Mouse (Mus musculus) left cerebral cortex, adult 2 months (tissue): ENCODE measurements around the gene Rps29. TPM values are rescaled to one million over a fixed set of nuclear protein-coding genes. Genes with fewer than 3 reads are reported as not detected.

Experiments used
- DNase-seq, 2 experiments: peaks; one replicate each; pipeline ENCODE4 v3.0.0; 2021 to 2022; ENCODE audit warnings: low spot score in 2 of 2, mixed read lengths in 1 of 2; ENCODE audit errors: extremely low spot score in 1 of 2
- H3K27ac ChIP-seq: fragments of 200-600 bp; 2 replicates; pipeline ENCODE4 v1.8.1; 2022
- H3K4me3 ChIP-seq: fragments of 200-600 bp; 2 replicates; pipeline ENCODE4 v1.8.1; 2022
- CTCF ChIP-seq: fragments of 200-600 bp; IDR thresholded peaks from 2 replicates; pipeline ENCODE4 v1.8.1; 2022; ENCODE audit warnings: antibody characterized with exemption, mild to moderate bottlenecking, moderate library complexity
- intact Hi-C: fragments of 180-260 bp; cut with DNase I; formaldehyde crosslinking; loops from one replicate; pipeline ENCODE4 v1.15.1; 2025
- microRNA-seq, 2 experiments: library from miRNA; unstranded; fragments of <30 nt; microRNA quantifications; one replicate each; pipeline ENCODE4 v1.2.0; 2021
- total RNA-seq, 2 experiments: library from RNA; stranded (reverse); gene quantifications; 2 replicates each; pipeline ENCODE4 v1.2.3; 2021

Rps29 gene
- total RNA-seq, 2 experiments from 2014 or later, result 1,087 to 1,104 TPM

GRCm38 (mm10) chr12:69122801-69123200 is 36.2 kb downstream of the Rps29 start:
- no peak overlapping the region for H3K4me3 ChIP-seq
- no peak for TF ChIP-seq CTCF
- intact Hi-C loops, result no loop called here

GRCm38 (mm10) chr12:69119908-69120307 is 39.1 kb downstream of the Rps29 start:
- intact Hi-C loops, result no loop called here
- no peak overlapping the region for H3K27ac ChIP-seq
- no peak overlapping the region for H3K4me3 ChIP-seq
- DNase-seq, result no peak
- no peak for TF ChIP-seq CTCF

More at GRCm38 (mm10) chr12:69122801-69123200, 36.2 kb downstream of the Rps29 start:
- no peak overlapping the region for H3K27ac ChIP-seq
- DNase-seq, result no peak

Small RNA genes lying within 50 kb of the gene (microRNA-seq; reads per million reads assigned to microRNA genes)
- gene Gm47287, result 0 reads per million in 2 experiments
- 0.72 to 5.4 reads per million in 2 experiments for gene Gm47295

Other genes starting within 250 kb of the Rps29 start
- gene Lrr1, start 9.6 kb upstream of the Rps29 start, total RNA-seq, result not detected
- gene Rpl36al, start 24.9 kb upstream of the Rps29 start, total RNA-seq, result 100 to 1,000 TPM; 174 to 177 TPM
- 10 to 100 TPM; 27.0 to 28.9 TPM for gene Mgat2, start 25.0 kb upstream of the Rps29 start, total RNA-seq
- gene Gm49383, start 37.9 kb upstream of the Rps29 start, total RNA-seq, result 1 to 10 TPM; 4.8 to 6.1 TPM
- gene Dnaaf2, start 39.2 kb upstream of the Rps29 start, total RNA-seq, result 1 to 10 TPM; 1.7 TPM
- gene Gm49384, start 45.1 kb upstream of the Rps29 start, total RNA-seq, result 1 to 10 TPM; 3.1 to 4.5 TPM
- gene Pole2, start 69.0 kb upstream of the Rps29 start, total RNA-seq, result under 1 TPM; 0.40 to 0.66 TPM
- 10 to 100 TPM; 20.4 to 22.5 TPM for gene Klhdc1, start 82.0 kb upstream of the Rps29 start, total RNA-seq
- 100 to 1,000 TPM; 126 to 147 TPM for gene Klhdc2, start 137.5 kb upstream of the Rps29 start, total RNA-seq
- gene Nemf, start 198.0 kb upstream of the Rps29 start, total RNA-seq, result 10 to 100 TPM; 46.3 to 53.7 TPM
- gene Arf6, start 213.0 kb upstream of the Rps29 start, total RNA-seq, result 10 to 100 TPM; 56.8 to 58.9 TPM
- gene Gm9887, start 213.3 kb upstream of the Rps29 start, total RNA-seq, result 1 to 10 TPM; 1.2 TPM